Mouse (Mus musculus): ENCODE data around the gene Sdk1. TPM values are rescaled to one million over a fixed set of nuclear protein-coding genes. Genes with fewer than 3 reads are reported as not detected.
A peak's percentile ranks its signal among the peaks of the same experiment; 100 is the strongest.
"Not testable (repeated sequence)": the region's sequence is repeated elsewhere in the genome, so short reads cannot be mapped to it uniquely, and the experiment has no call there.

Gene Sdk1
- polyA plus RNA-seq, 1 experiment from 2014 or later: 4.8 TPM

GRCm38 (mm10) chr5:141591246-141591645 lies 350.0 kb downstream of the Sdk1 start:
- no peak overlapping the region for H3K4me2 ChIP-seq (ENCODE audit: low read length)
- 0 out of 2 replicates have a peak, but pooled peaks cover 4% of the 10 kb centered on the region for H3K9me3 ChIP-seq (ENCODE audit: control insufficient read depth, low read length)
- ATAC-seq (replicated peaks; ENCODE audit: low FRiP score, low TSS enrichment, low read depth): no peak
- no peaks in the 10 kb centered on the region for H3K27me3 ChIP-seq (replicated peaks; ENCODE audit: control insufficient read depth, insufficient read depth, low read length)
- 84% methylated on average over 5 of the region's 5 CpGs for WGBS
- no peak overlapping the region for H3K27ac ChIP-seq (ENCODE audit: low read depth)
- no peaks in the 10 kb centered on the region; the same call in 1 of the 2 replicates for H3K36me3 ChIP-seq (ENCODE audit: control insufficient read depth, insufficient read depth, low read length)
- DNase-seq (ENCODE audit: low spot score): no peak
- no peaks in the 10 kb centered on the region for H3K4me1 ChIP-seq (replicated peaks; ENCODE audit: control insufficient read depth, insufficient read depth, low read length)
- no peak overlapping the region for H3K9ac ChIP-seq (ENCODE audit: low read length)
- no peak overlapping the region for H3K4me3 ChIP-seq (ENCODE audit: low read depth, low read length)

DNA sequence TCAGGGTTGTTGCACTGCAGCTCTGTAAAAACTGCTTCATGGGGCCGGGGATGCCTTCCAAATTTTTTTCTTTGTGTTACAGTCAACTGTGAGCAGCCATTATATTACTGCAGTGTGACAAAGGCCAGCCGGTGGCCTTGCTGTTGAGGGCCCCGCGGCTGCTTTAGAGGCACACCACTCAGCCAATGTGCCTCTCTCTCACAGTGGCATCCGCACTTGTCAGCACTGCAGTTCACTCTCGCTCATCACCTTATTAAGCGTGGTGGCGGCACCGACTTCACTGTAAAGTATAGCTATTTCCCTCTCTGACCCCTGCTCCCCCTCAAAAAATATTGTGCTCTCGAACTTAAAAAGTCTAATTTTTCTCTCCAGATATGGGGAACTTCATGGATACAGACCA lies 371.4 kb downstream of the Sdk1 start:
- no peak overlapping the region for H3K27ac ChIP-seq (ENCODE audit: low read depth)
- DNase-seq (ENCODE audit: low spot score) (peak; percentile 29), ATAC-seq (replicated peaks; ENCODE audit: low FRiP score, low TSS enrichment, low read depth) (no peak)
- 82% methylated on average over 10 of the region's 10 CpGs for WGBS
- no peak overlapping the region for H3K4me2 ChIP-seq (ENCODE audit: low read length)
- H3K27me3 ChIP-seq (replicated peaks; ENCODE audit: control insufficient read depth, insufficient read depth, low read length): no peaks in the 10 kb centered on the region
- H3K4me1 ChIP-seq (replicated peaks; ENCODE audit: control insufficient read depth, insufficient read depth, low read length): no peaks in the 10 kb centered on the region
- peaks cover 3% of the 10 kb centered on the region for H3K36me3 ChIP-seq (ENCODE audit: control insufficient read depth, insufficient read depth, low read length)
- no peak overlapping the region for H3K9ac ChIP-seq (ENCODE audit: low read length)
- no peak overlapping the region for H3K4me3 ChIP-seq (ENCODE audit: low read depth, low read length)
- no peaks in the 10 kb centered on the region for H3K9me3 ChIP-seq (ENCODE audit: control insufficient read depth, low read length)

- no peaks in the 10 kb centered on the region for H3K9me3 ChIP-seq (ENCODE audit: control insufficient read depth, low read length)
- no peak overlapping the region for H3K4me2 ChIP-seq (ENCODE audit: low read length)
- 50% methylated on average over 7 of the region's 7 CpGs for WGBS
- no peaks in the 10 kb centered on the region for H3K27me3 ChIP-seq (replicated peaks; ENCODE audit: control insufficient read depth, insufficient read depth, low read length)
- no peak overlapping the region for H3K4me3 ChIP-seq (ENCODE audit: low read depth, low read length)
- H3K36me3 ChIP-seq (ENCODE audit: control insufficient read depth, insufficient read depth, low read length): peaks cover 3% of the 10 kb centered on the region
- no peak overlapping the region for H3K9ac ChIP-seq (ENCODE audit: low read length)
- no peak overlapping the region for H3K27ac ChIP-seq (ENCODE audit: low read depth)
- no peak for ATAC-seq (replicated peaks; ENCODE audit: low FRiP score, low TSS enrichment, low read depth)
- no peak for DNase-seq (ENCODE audit: low spot score)
- no peaks in the 10 kb centered on the region for H3K4me1 ChIP-seq (replicated peaks; ENCODE audit: control insufficient read depth, insufficient read depth, low read length)
These were observed 374.5 kb downstream of the Sdk1 start for GRCm38 (mm10) chr5:141615763-141616162.

GRCm38 (mm10) chr5:141617660-141618059 lies 376.4 kb downstream of the Sdk1 start:
- WGBS: 77% methylated on average over 6 of the region's 6 CpGs
- Histone ChIP-seq H3K4me2 (ENCODE audit: low read length) (no peak overlapping the region), H3K9ac (ENCODE audit: low read length) (no peak overlapping the region), H3K27me3 (replicated peaks; ENCODE audit: control insufficient read depth, insufficient read depth, low read length) (no peaks in the 10 kb centered on the region), H3K36me3 (ENCODE audit: control insufficient read depth, insufficient read depth, low read length) (peaks cover 3% of the 10 kb centered on the region; the same call in 1 of the 2 replicates), H3K9me3 (ENCODE audit: control insufficient read depth, low read length) (no peaks in the 10 kb centered on the region), H3K4me3 (ENCODE audit: low read depth, low read length) (no peak overlapping the region), H3K27ac (ENCODE audit: low read depth) (no peak overlapping the region), H3K4me1 (replicated peaks; ENCODE audit: control insufficient read depth, insufficient read depth, low read length) (no peaks in the 10 kb centered on the region)
- DNase-seq (ENCODE audit: low spot score): no peak
- ATAC-seq (replicated peaks; ENCODE audit: low FRiP score, low TSS enrichment, low read depth): no peak

- no peak overlapping the region for H3K4me3 ChIP-seq (ENCODE audit: low read depth, low read length)
- ATAC-seq (replicated peaks; ENCODE audit: low FRiP score, low TSS enrichment, low read depth) (no peak), DNase-seq (ENCODE audit: low spot score) (no peak)
- no peaks in the 10 kb centered on the region for H3K27me3 ChIP-seq (replicated peaks; ENCODE audit: control insufficient read depth, insufficient read depth, low read length)
- no peak overlapping the region for H3K27ac ChIP-seq (ENCODE audit: low read depth)
- H3K4me1 ChIP-seq (replicated peaks; ENCODE audit: control insufficient read depth, insufficient read depth, low read length): no peaks in the 10 kb centered on the region
- 84% methylated on average over 4 of the region's 4 CpGs for WGBS
- H3K9ac ChIP-seq (ENCODE audit: low read length): no peak overlapping the region
- no peaks in the 10 kb centered on the region for H3K9me3 ChIP-seq (ENCODE audit: control insufficient read depth, low read length)
- H3K36me3 ChIP-seq (ENCODE audit: control insufficient read depth, insufficient read depth, low read length): no peaks in the 10 kb centered on the region
- no peak overlapping the region for H3K4me2 ChIP-seq (ENCODE audit: low read length)
These were observed 384.1 kb downstream of the Sdk1 start for GRCm38 (mm10) chr5:141625401-141625800.

- H3K36me3 ChIP-seq (ENCODE audit: control insufficient read depth, insufficient read depth, low read length): no peaks in the 10 kb centered on the region
- WGBS: 88% methylated on average over 5 of the region's 5 CpGs
- H3K4me2 ChIP-seq (ENCODE audit: low read length): no peak overlapping the region
- no peaks in the 10 kb centered on the region for H3K27me3 ChIP-seq (replicated peaks; ENCODE audit: control insufficient read depth, insufficient read depth, low read length)
- no peak for ATAC-seq (replicated peaks; ENCODE audit: low FRiP score, low TSS enrichment, low read depth)
- no peaks in the 10 kb centered on the region for H3K4me1 ChIP-seq (replicated peaks; ENCODE audit: control insufficient read depth, insufficient read depth, low read length)
- no peak overlapping the region for H3K27ac ChIP-seq (ENCODE audit: low read depth)
- H3K9me3 ChIP-seq (ENCODE audit: control insufficient read depth, low read length): no peaks in the 10 kb centered on the region
- no peak for DNase-seq (ENCODE audit: low spot score)
- H3K9ac ChIP-seq (ENCODE audit: low read length): no peak overlapping the region
- H3K4me3 ChIP-seq (ENCODE audit: low read depth, low read length): no peak overlapping the region
These were observed 390.4 kb downstream of the Sdk1 start for GRCm38 (mm10) chr5:141631641-141632040.

- H3K27ac ChIP-seq (ENCODE audit: low read depth): no peak overlapping the region
- no peak overlapping the region for H3K4me2 ChIP-seq (ENCODE audit: low read length)
- no peak overlapping the region for H3K9ac ChIP-seq (ENCODE audit: low read length)
- DNase-seq (ENCODE audit: low spot score): no peak
- H3K4me3 ChIP-seq (ENCODE audit: low read depth, low read length): no peak overlapping the region
- no peaks in the 10 kb centered on the region for H3K9me3 ChIP-seq (ENCODE audit: control insufficient read depth, low read length)
- H3K4me1 ChIP-seq (replicated peaks; ENCODE audit: control insufficient read depth, insufficient read depth, low read length): no peaks in the 10 kb centered on the region
- H3K27me3 ChIP-seq (replicated peaks; ENCODE audit: control insufficient read depth, insufficient read depth, low read length): no peaks in the 10 kb centered on the region
- no peak for ATAC-seq (replicated peaks; ENCODE audit: low FRiP score, low TSS enrichment, low read depth)
- WGBS: 63% methylated on average over 4 of the region's 4 CpGs
- no peaks in the 10 kb centered on the region for H3K36me3 ChIP-seq (ENCODE audit: control insufficient read depth, insufficient read depth, low read length)
These were observed 392.0 kb downstream of the Sdk1 start for GRCm38 (mm10) chr5:141633271-141633670.

DNA sequence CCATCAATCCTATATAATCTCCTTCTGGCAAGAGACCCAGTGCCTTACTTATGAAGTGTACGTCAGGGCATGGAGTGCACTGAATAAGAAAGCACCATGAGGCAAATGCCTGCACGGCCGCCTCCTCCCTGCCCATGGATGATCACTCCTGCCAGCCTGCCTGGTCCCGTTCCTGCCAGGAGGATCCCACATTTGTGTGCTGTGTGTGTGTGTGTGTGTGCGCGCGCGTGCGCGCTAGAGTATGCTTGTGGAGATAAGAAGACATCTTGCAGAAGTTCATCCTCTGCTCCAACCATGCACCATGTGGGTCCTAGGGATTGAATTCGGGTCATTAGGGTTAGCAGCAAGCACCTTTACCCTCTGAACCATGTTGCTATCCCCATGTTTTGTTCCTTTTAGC lies 395.1 kb downstream of the Sdk1 start:
- DNase-seq (ENCODE audit: low spot score): no peak
- WGBS: 92% methylated on average over 11 of the region's 11 CpGs
- H3K36me3 ChIP-seq (ENCODE audit: control insufficient read depth, insufficient read depth, low read length): no peaks in the 10 kb centered on the region
- no peak overlapping the region for H3K9ac ChIP-seq (ENCODE audit: low read length)
- no peak for ATAC-seq (replicated peaks; ENCODE audit: low FRiP score, low TSS enrichment, low read depth)
- no peak overlapping the region for H3K4me2 ChIP-seq (ENCODE audit: low read length)
- H3K27me3 ChIP-seq (replicated peaks; ENCODE audit: control insufficient read depth, insufficient read depth, low read length): no peaks in the 10 kb centered on the region
- H3K4me3 ChIP-seq (ENCODE audit: low read depth, low read length): no peak overlapping the region
- peaks cover 3% of the 10 kb centered on the region; the same call in 1 of the 2 replicates for H3K9me3 ChIP-seq (ENCODE audit: control insufficient read depth, low read length)
- no peak overlapping the region for H3K27ac ChIP-seq (ENCODE audit: low read depth)
- H3K4me1 ChIP-seq (replicated peaks; ENCODE audit: control insufficient read depth, insufficient read depth, low read length): no peaks in the 10 kb centered on the region

- not testable (repeated sequence) for DNase-seq (ENCODE audit: low spot score); ATAC-seq (replicated peaks; ENCODE audit: low FRiP score, low TSS enrichment, low read depth)
- 67% methylated on average over 3 of the region's 3 CpGs for WGBS
These were observed 395.8 kb downstream of the Sdk1 start for GRCm38 (mm10) chr5:141637054-141637453.

More at GRCm38 (mm10) chr5:141637054-141637453, 395.8 kb downstream of the Sdk1 start:
- not testable (repeated sequence) for H3K4me2 ChIP-seq (ENCODE audit: low read length); H3K27me3 ChIP-seq (replicated peaks; ENCODE audit: control insufficient read depth, insufficient read depth, low read length); H3K4me1 ChIP-seq (replicated peaks; ENCODE audit: control insufficient read depth, insufficient read depth, low read length); H3K4me3 ChIP-seq (ENCODE audit: low read depth, low read length); H3K9me3 ChIP-seq (ENCODE audit: control insufficient read depth, low read length); H3K27ac ChIP-seq (ENCODE audit: low read depth); H3K9ac ChIP-seq (ENCODE audit: low read length); H3K36me3 ChIP-seq (ENCODE audit: control insufficient read depth, insufficient read depth, low read length)

All from intestine, embryonic 14.5 days (tissue).